Comparison of ENCODE assay signal across 8 mouse cellular contexts in the genomic region with DNA sequence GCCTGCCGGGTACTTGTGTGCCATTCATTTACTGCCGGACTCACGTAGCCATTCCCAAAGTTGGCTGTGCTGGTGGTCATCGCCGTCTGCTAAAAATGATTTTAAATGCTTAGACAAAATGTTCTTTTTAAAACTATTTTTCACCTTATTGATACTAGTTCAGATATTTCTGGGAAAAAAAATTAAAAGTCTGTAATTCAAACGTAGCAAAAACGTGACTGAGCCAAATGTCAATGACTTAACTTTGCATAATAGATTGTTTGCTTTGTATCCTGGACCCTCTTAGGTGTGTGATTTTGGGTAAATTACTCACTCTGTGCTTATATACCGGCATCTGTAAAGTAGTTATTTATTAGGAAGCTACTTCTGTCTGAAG. TPM values are rescaled to one million over a fixed set of nuclear protein-coding genes. Genes with fewer than 3 reads are reported as not detected.
DNase-seq lines count a peak whose midpoint lies in the region; ATAC-seq lines count a peak whose summit lies in the region.

No protein-coding gene starts in this region.

- no peak for DNase-seq in lung, postnatal 36 days
- DNase-seq in limb, embryonic 10.5 days (ENCODE audit: low spot score): no peak
- DNase-seq in adrenal gland, adult 8-10 months: no peak
- DNase-seq in adrenal gland, adult 18-20 months (ENCODE audit: low spot score in 2 of 2): no peak

- peak overlapping the region; percentile 76 for H3K9ac ChIP-seq in lung, embryonic 15.5 days
- H3K9ac ChIP-seq in embryonic facial prominence, embryonic 15.5 days: 0 out of 2 replicates have a peak overlapping the region, but pooled peaks have one; percentile 22
- H3K9ac ChIP-seq in neural tube, embryonic 14.5 days (replicated peaks; ENCODE audit: low read depth, low read length): peak overlapping the region; percentile 58; the same call in 1 of the 2 replicates

- peak overlapping the region; percentile 77; the same call in 1 of the 2 replicates for H3K27ac ChIP-seq in lung, embryonic 15.5 days
- no peak overlapping the region for H3K27ac ChIP-seq in embryonic facial prominence, embryonic 15.5 days (replicated peaks)
- H3K27ac ChIP-seq in limb, embryonic 10.5 days: peak overlapping the region; percentile 92
- no peak overlapping the region for H3K27ac ChIP-seq in neural tube, embryonic 14.5 days (ENCODE audit: low read depth, low read length)

- H3K9me3 ChIP-seq in lung, embryonic 15.5 days: no peaks in the 10 kb centered on the region
- no peaks in the 10 kb centered on the region for H3K9me3 ChIP-seq in embryonic facial prominence, embryonic 15.5 days (replicated peaks)
- no peaks in the 10 kb centered on the region for H3K9me3 ChIP-seq in limb, embryonic 10.5 days (replicated peaks)
- no peaks in the 10 kb centered on the region for H3K9me3 ChIP-seq in neural tube, embryonic 14.5 days (ENCODE audit: control insufficient read depth, low read length)

- H3K4me3 ChIP-seq in lung, embryonic 15.5 days: peak overlapping the region; percentile 85
- peak overlapping the region; percentile 59 for H3K4me3 ChIP-seq in embryonic facial prominence, embryonic 15.5 days (replicated peaks)
- peak overlapping the region; percentile 73 for H3K4me3 ChIP-seq in limb, embryonic 10.5 days
- peak overlapping the region; percentile 43 for H3K4me3 ChIP-seq in neural tube, embryonic 14.5 days (ENCODE audit: low read depth, low read length)

- WGBS in lung, embryonic 15.5 days: 2% methylated on average over 8 of the region's 8 CpGs
- WGBS in embryonic facial prominence, embryonic 15.5 days: 3% methylated on average over 8 of the region's 8 CpGs
- 8% methylated on average over 8 of the region's 8 CpGs for WGBS in limb, embryonic 10.5 days
- WGBS in neural tube, embryonic 14.5 days: 4% methylated on average over 8 of the region's 8 CpGs

- H3K4me2 ChIP-seq in lung, embryonic 15.5 days: peak overlapping the region; percentile 79
- H3K4me2 ChIP-seq in embryonic facial prominence, embryonic 15.5 days (replicated peaks): peak overlapping the region; percentile 61
- peak overlapping the region; percentile 76 for H3K4me2 ChIP-seq in neural tube, embryonic 14.5 days (ENCODE audit: low read depth, low read length)

- peaks cover 18% of the 10 kb centered on the region for H3K36me3 ChIP-seq in lung, embryonic 15.5 days
- peaks cover 14% of the 10 kb centered on the region for H3K36me3 ChIP-seq in embryonic facial prominence, embryonic 15.5 days
- peaks cover 29% of the 10 kb centered on the region for H3K36me3 ChIP-seq in limb, embryonic 10.5 days
- H3K36me3 ChIP-seq in neural tube, embryonic 14.5 days (ENCODE audit: control insufficient read depth, insufficient read depth, low read length): peaks cover 20% of the 10 kb centered on the region

- ATAC-seq in lung, embryonic 15.5 days (ENCODE audit: borderline replicate concordance, extremely low read depth, low FRiP score, low TSS enrichment): no peak
- ATAC-seq in embryonic facial prominence, embryonic 15.5 days (ENCODE audit: insufficient number of reproducible peaks, low FRiP score, low TSS enrichment, low read depth): no peak
- no peak for ATAC-seq in neural tube, embryonic 14.5 days (ENCODE audit: low read depth)
- ATAC-seq in CD4-positive, CD25-positive, alpha-beta regulatory T cell, adult 4 months: no peak

- peaks cover 7% of the 10 kb centered on the region for H3K4me1 ChIP-seq in lung, embryonic 15.5 days
- H3K4me1 ChIP-seq in embryonic facial prominence, embryonic 15.5 days: 0 out of 2 replicates have a peak, but pooled peaks cover 4% of the 10 kb centered on the region
- H3K4me1 ChIP-seq in limb, embryonic 10.5 days: peaks cover 21% of the 10 kb centered on the region
- H3K4me1 ChIP-seq in neural tube, embryonic 14.5 days (ENCODE audit: control insufficient read depth, insufficient read depth, low read length): peaks cover 6% of the 10 kb centered on the region; the same call in 1 of the 2 replicates

- H3K27me3 ChIP-seq in lung, embryonic 15.5 days: no peaks in the 10 kb centered on the region
- H3K27me3 ChIP-seq in embryonic facial prominence, embryonic 15.5 days: no peaks in the 10 kb centered on the region
- no peaks in the 10 kb centered on the region for H3K27me3 ChIP-seq in limb, embryonic 10.5 days (ENCODE audit: low read depth, poor library complexity, severe bottlenecking)
- no peaks in the 10 kb centered on the region for H3K27me3 ChIP-seq in neural tube, embryonic 14.5 days (ENCODE audit: control insufficient read depth, insufficient read depth, low read length)

RNA-seq across cellular contexts. Expression of gene Dera, which starts 0.5 kb away (rescaled TPM):
- 63.4 and 70.7 TPM in 2 replicates for polyA plus RNA-seq in lung, embryonic 15.5 days (2015; fragmentation: Nextera tagmentation; extraction: Ambion mirVana)
- 44.4 TPM in 2 replicates for polyA plus RNA-seq in embryonic facial prominence, embryonic 15.5 days (2015; fragmentation: Nextera tagmentation; extraction: Ambion mirVana)
- 76.0 and 87.9 TPM in 2 replicates for polyA plus RNA-seq in limb, embryonic 10.5 days (2016; fragmentation: Nextera tagmentation; extraction: Ambion mirVana)
- polyA plus RNA-seq in neural tube, embryonic 14.5 days (2014; fragmentation: Nextera tagmentation; extraction: Ambion mirVana): 9.4 and 9.8 TPM in 2 replicates
- total RNA-seq in adrenal gland, adult 8-10 months (2022): 10 to 100 TPM; 14.2 to 21.2 (median 15.4) TPM
- 10 to 100 TPM; 13.0 to 15.7 TPM for total RNA-seq in adrenal gland, adult 18-20 months (2021)
- polyA plus RNA-seq in CD4-positive, CD25-positive, alpha-beta regulatory T cell, adult 4 months (2017; shearing (Covaris generic)): 10 to 100 TPM; 68.4 to 82.3 TPM

RNA-seq across cellular contexts. Expression of gene Strap, which starts 20.0 kb away (rescaled TPM):
- 155 and 161 TPM in 2 replicates for polyA plus RNA-seq in lung, embryonic 15.5 days (2015; fragmentation: Nextera tagmentation; extraction: Ambion mirVana)
- polyA plus RNA-seq in embryonic facial prominence, embryonic 15.5 days (2015; fragmentation: Nextera tagmentation; extraction: Ambion mirVana): 136 and 137 TPM in 2 replicates
- polyA plus RNA-seq in limb, embryonic 10.5 days (2016; fragmentation: Nextera tagmentation; extraction: Ambion mirVana): 227 and 229 TPM in 2 replicates
- 172 and 190 TPM in 2 replicates for polyA plus RNA-seq in neural tube, embryonic 14.5 days (2014; fragmentation: Nextera tagmentation; extraction: Ambion mirVana)
- total RNA-seq in adrenal gland, adult 8-10 months (2022): 100 to 1,000 TPM in 3 of 4 experiments, 10 to 100 TPM in 1; 97.8 to 124 (median 106) TPM
- 100 to 1,000 TPM; 110 to 134 TPM for total RNA-seq in adrenal gland, adult 18-20 months (2021)
- 10 to 100 TPM; 33.6 to 39.3 TPM for polyA plus RNA-seq in CD4-positive, CD25-positive, alpha-beta regulatory T cell, adult 4 months (2017; shearing (Covaris generic))

Comparison
In these comparisons a context has a peak if more than half of its experiments do, and no peak if none do; other contexts are left out.
1. H3K27ac ChIP-seq: peak in lung, embryonic 15.5 days (single experiment) and limb, embryonic 10.5 days (single experiment); none in embryonic facial prominence, embryonic 15.5 days (single experiment) and neural tube, embryonic 14.5 days (single experiment).
2. H3K9ac ChIP-seq: peak in every context shown above with its lines; median percentile 76 in lung, embryonic 15.5 days; 58 in neural tube, embryonic 14.5 days; 22 in embryonic facial prominence, embryonic 15.5 days.
3. Peak in every context shown above with its lines, with median percentiles within 50 percentile points of each other: H3K4me2 ChIP-seq and H3K4me3 ChIP-seq.